Mouse (Mus musculus): ENCODE measurements around the gene D930048N14Rik. TPM values are rescaled to one million over a fixed set of nuclear protein-coding genes. Genes with fewer than 3 reads are reported as not detected.

D930048N14Rik gene
- total and polyA plus RNA-seq, 2 experiments from 2014 or later = 0.08 to 0.78 TPM

DNA sequence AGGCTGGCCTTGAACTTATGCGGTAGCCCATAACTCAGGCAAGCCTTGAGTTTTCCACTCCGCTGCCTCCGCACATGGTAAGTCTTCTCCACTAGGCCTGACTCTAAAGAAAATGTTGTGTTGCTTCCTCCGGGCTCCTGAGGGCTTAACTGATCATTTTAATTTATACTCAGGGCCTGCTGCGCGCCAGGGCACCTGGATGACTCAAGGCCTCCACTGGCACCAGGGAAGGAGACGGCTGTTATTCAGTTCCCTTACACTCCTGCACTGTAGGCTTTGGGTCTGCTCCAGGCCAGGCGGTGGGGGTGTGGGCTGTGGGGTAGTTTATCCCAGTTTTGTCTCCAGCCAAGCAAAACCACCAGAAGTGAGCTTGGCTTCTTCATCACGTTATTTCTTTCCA, 22.5 kb downstream of the D930048N14Rik start:
- no peaks in the 10 kb centered on the region for H3K4me1 ChIP-seq (ENCODE audit: control insufficient read depth, insufficient read depth)
- DNase-seq (ENCODE audit: low spot score) (no peak), ATAC-seq (ENCODE audit: insufficient read depth, low read depth) (no peak)
- no peaks in the 10 kb centered on the region for H3K27me3 ChIP-seq (ENCODE audit: control insufficient read depth, insufficient read depth, low read length)
- H3K4me3 ChIP-seq (ENCODE audit: low read depth, low read length) = no peak overlapping the region
- TF ChIP-seq EP300 (IDR thresholded peaks at IDR 0.05; ENCODE audit: low read depth) (no peak), CTCF (IDR thresholded peaks at IDR 0.05; ENCODE audit: low read depth) (no peak)
- WGBS = 71% methylated on average over 9 of the region's 9 CpGs
- H3K9me3 ChIP-seq (replicated peaks; ENCODE audit: control insufficient read depth, low read length) = no peaks in the 10 kb centered on the region
- no peak overlapping the region for H3K9ac ChIP-seq (replicated peaks; ENCODE audit: low read depth, low read length)
- H3K4me2 ChIP-seq (ENCODE audit: low read depth, low read length) = no peak overlapping the region
- H3K27ac ChIP-seq (ENCODE audit: low read depth) = no peak overlapping the region
- no peaks in the 10 kb centered on the region for H3K36me3 ChIP-seq (replicated peaks; ENCODE audit: control insufficient read depth, insufficient read depth, low read length)

DNA sequence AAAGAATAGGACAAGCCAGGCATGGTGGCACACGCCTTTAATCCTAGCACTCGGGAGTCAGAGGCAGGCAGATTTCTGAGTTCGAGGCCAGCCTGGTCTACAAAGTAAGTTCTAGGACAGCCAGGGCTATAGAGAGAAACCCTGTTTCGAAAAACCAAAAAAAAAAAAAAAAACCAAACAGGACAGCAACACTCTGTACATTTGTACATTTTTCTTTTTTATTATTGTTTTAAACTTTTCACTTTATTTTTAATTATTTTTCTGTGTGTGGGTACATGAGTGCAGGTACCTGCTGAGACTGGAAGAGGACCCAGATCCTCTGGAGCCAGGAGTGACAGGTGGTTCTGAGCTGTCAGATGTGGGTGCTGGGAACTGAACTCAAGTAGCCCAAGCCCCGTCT, 24.6 kb downstream of the D930048N14Rik start:
- Histone ChIP-seq H3K9ac (replicated peaks; ENCODE audit: low read depth, low read length) (no peak overlapping the region), H3K27ac (ENCODE audit: low read depth) (no peak overlapping the region), H3K4me3 (ENCODE audit: low read depth, low read length) (no peak overlapping the region), H3K9me3 (replicated peaks; ENCODE audit: control insufficient read depth, low read length) (no peaks in the 10 kb centered on the region), H3K4me1 (ENCODE audit: control insufficient read depth, insufficient read depth) (no peaks in the 10 kb centered on the region), H3K27me3 (ENCODE audit: control insufficient read depth, insufficient read depth, low read length) (no peaks in the 10 kb centered on the region), H3K36me3 (replicated peaks; ENCODE audit: control insufficient read depth, insufficient read depth, low read length) (no peaks in the 10 kb centered on the region), H3K4me2 (ENCODE audit: low read depth, low read length) (no peak overlapping the region)
- WGBS = 70% methylated on average over 5 of the region's 5 CpGs
- DNase-seq (ENCODE audit: low spot score) = no peak
- TF ChIP-seq CTCF (IDR thresholded peaks at IDR 0.05; ENCODE audit: low read depth) (no peak), EP300 (IDR thresholded peaks at IDR 0.05; ENCODE audit: low read depth) (no peak)
- no peak for ATAC-seq (ENCODE audit: insufficient read depth, low read depth)

DNA sequence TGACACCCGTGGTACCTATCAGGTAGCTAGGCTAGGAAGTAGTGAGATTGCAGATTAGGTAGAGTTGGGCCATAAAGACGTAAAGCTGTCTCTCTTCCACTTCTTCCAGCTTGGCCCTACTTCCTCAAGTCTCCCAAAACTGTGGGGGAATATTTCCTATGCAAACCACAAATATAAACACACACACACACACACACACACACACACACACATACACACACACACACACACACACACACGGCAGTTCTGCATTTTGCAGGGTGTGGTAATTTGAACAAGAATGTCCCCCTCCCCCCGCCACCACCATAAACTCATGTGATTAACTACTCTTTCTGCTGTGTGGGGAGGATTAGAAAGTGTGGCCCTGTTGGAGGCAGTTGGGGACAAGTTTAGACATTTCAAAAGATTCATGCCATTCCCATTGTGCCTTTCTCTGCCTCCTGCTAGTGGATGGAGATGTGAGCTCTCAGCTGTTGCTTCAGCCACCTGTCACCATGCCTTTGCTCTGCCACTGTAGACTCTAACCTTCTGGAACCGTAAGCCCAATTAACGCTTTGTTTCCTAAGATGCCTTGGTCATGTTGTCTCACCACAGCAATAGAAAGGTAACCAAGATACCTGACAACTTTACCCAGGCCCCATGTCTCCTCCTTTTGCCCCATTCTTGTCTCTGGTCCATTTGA, 27.1 kb downstream of the D930048N14Rik start:
- no peak overlapping the region for H3K4me2 ChIP-seq (ENCODE audit: low read depth, low read length)
- no peak for ATAC-seq (ENCODE audit: insufficient read depth, low read depth)

DNA sequence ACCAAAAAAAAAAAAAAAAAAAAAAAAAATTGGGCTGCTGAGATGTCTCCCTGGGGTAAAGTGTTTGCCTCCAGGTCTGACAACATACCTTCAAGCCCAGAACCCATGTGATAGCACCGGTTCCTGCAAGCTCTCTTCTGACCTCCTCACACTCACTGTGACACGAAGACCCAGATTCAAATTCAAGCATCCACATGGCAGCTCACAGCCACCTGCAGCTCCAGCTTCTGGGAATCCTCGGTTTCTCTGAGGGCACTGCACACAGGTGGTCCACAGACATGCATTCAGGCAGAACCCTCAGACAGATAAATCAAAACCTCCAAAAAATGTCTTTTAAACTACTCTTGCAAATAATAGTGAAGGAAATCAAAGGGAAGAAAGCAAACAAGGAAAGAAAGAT, 28.7 kb downstream of the D930048N14Rik start:
- Histone ChIP-seq H3K36me3 (replicated peaks; ENCODE audit: control insufficient read depth, insufficient read depth, low read length) (no peaks in the 10 kb centered on the region), H3K27me3 (ENCODE audit: control insufficient read depth, insufficient read depth, low read length) (no peaks in the 10 kb centered on the region), H3K4me1 (ENCODE audit: control insufficient read depth, insufficient read depth) (no peaks in the 10 kb centered on the region), H3K9ac (replicated peaks; ENCODE audit: low read depth, low read length) (no peak overlapping the region), H3K4me2 (ENCODE audit: low read depth, low read length) (no peak overlapping the region), H3K9me3 (replicated peaks; ENCODE audit: control insufficient read depth, low read length) (no peaks in the 10 kb centered on the region), H3K27ac (ENCODE audit: low read depth) (no peak overlapping the region), H3K4me3 (ENCODE audit: low read depth, low read length) (no peak overlapping the region)
- DNase-seq (ENCODE audit: low spot score) = no peak
- 63% methylated on average over 3 of the region's 3 CpGs for WGBS
- TF ChIP-seq CTCF (IDR thresholded peaks at IDR 0.05; ENCODE audit: low read depth) = no peak
- no peak for TF ChIP-seq EP300 (IDR thresholded peaks at IDR 0.05; ENCODE audit: low read depth)
- ATAC-seq (ENCODE audit: insufficient read depth, low read depth) = no peak

More for the DNA sequence above, 27.1 kb downstream of the D930048N14Rik start:
- Histone ChIP-seq H3K9me3 (replicated peaks; ENCODE audit: control insufficient read depth, low read length) (no peaks in the 10 kb centered on the region), H3K27me3 (ENCODE audit: control insufficient read depth, insufficient read depth, low read length) (no peaks in the 10 kb centered on the region), H3K9ac (replicated peaks; ENCODE audit: low read depth, low read length) (no peak overlapping the region), H3K4me3 (ENCODE audit: low read depth, low read length) (no peak overlapping the region), H3K4me1 (ENCODE audit: control insufficient read depth, insufficient read depth) (no peaks in the 10 kb centered on the region), H3K27ac (ENCODE audit: low read depth) (no peak overlapping the region), H3K36me3 (replicated peaks; ENCODE audit: control insufficient read depth, insufficient read depth, low read length) (no peaks in the 10 kb centered on the region)
- TF ChIP-seq CTCF (IDR thresholded peaks at IDR 0.05; ENCODE audit: low read depth) = no peak
- TF ChIP-seq EP300 (IDR thresholded peaks at IDR 0.05; ENCODE audit: low read depth) = no peak
- WGBS = 76% methylated on average over 6 of the region's 6 CpGs
- DNase-seq (ENCODE audit: low spot score) = no peak

DNA sequence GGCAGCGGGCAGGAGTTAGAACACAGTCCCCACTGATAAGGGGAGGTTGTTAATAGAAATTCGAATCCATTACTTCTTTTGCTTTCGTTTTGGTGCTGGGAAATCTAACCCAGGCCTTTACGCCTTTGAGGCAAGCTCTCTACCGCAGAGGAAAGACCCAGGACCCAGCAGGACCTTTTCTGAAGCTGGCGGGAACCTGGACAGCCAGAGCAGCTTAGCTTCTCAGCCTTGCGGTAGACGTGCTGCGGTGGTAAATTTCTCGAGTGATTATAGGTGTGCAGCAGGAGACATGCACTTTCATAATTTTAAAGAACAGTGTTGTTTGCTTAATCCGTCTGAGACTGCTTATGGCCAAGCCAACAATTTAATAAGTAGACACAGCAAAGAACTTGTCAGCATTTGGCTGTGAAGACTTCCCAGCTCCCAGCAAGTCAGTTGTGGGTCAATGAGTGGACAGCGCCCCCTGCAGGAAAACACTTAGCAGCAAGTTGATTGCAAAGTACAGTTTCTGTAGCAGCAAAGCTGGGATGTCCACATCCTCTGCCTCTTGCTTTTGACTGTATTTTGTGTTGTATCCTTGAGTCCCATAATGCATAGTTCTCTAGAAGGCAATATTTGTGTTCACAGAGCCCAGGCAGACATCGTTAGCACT, 30.7 kb downstream of the D930048N14Rik start:
- Histone ChIP-seq H3K4me1 (ENCODE audit: control insufficient read depth, insufficient read depth) (no peaks in the 10 kb centered on the region), H3K9me3 (replicated peaks; ENCODE audit: control insufficient read depth, low read length) (no peaks in the 10 kb centered on the region), H3K27ac (ENCODE audit: low read depth) (no peak overlapping the region), H3K27me3 (ENCODE audit: control insufficient read depth, insufficient read depth, low read length) (no peaks in the 10 kb centered on the region), H3K9ac (replicated peaks; ENCODE audit: low read depth, low read length) (no peak overlapping the region), H3K4me3 (ENCODE audit: low read depth, low read length) (peak overlapping the region; percentile 18), H3K4me2 (ENCODE audit: low read depth, low read length) (peak overlapping the region; percentile 42), H3K36me3 (replicated peaks; ENCODE audit: control insufficient read depth, insufficient read depth, low read length) (0 out of 2 replicates have a peak, but pooled peaks cover 9% of the 10 kb centered on the region)
- DNase-seq (ENCODE audit: low spot score) (peak; percentile 79), ATAC-seq (ENCODE audit: insufficient read depth, low read depth) (peak; percentile 66)
- 32% methylated on average over 13 of the region's 13 CpGs for WGBS
- peak; percentile 94 for TF ChIP-seq CTCF (IDR thresholded peaks at IDR 0.05; ENCODE audit: low read depth)
- no peak for TF ChIP-seq EP300 (IDR thresholded peaks at IDR 0.05; ENCODE audit: low read depth)

All from heart, postnatal 0 days (tissue).